ENCODE assay signal across 30 mouse cellular contexts in the genomic region with DNA sequence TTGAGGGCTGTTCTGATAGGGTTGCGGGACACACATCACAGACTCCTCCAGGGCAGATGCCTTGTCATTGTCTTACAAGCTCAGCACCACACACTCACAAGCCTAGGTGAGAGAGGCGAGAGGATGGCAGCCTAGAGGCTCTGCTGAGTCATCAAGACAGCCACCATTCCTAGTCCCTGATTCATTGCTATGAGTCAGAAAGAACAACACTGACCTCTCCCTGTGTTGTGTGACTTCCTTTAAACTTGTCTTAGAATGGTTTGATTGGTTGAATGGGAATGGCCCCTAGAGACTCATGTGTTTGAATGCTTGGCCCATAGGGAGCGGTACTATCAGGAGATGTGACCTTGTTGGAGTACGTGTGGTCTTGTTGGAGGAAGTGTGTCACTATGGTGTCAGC. TPM values are rescaled to one million over a fixed set of nuclear protein-coding genes. Genes with fewer than 3 reads are reported as not detected.
A peak's percentile ranks its signal among the peaks of the same experiment; 100 is the strongest.
DNase-seq lines count a peak whose midpoint lies in the region; ATAC-seq and TF ChIP-seq lines count a peak whose summit lies in the region.
"Had no signal": no experiment of that assay in that cellular context is flagged by ENCODE, and none has a peak within 500 bp of the region (broad histone marks: within the 10 kb centered on the region; RNA-seq: fewer than 3 reads in every experiment).

No protein-coding gene starts in this region.

- ATAC-seq in kidney, embryonic 14.5 days (ENCODE audit: low FRiP score, low TSS enrichment) = no peak
- ATAC-seq: hindbrain, embryonic 16.5 days had no signal

- H3K27me3 ChIP-seq in kidney, embryonic 14.5 days (ENCODE audit: control insufficient read depth, insufficient read depth, low read length) = no peaks in the 10 kb centered on the region
- H3K27me3 ChIP-seq: embryonic facial prominence, embryonic 13.5 days; forebrain, embryonic 12.5 days; limb, embryonic 12.5 days; liver, embryonic 15.5 days; stomach, embryonic 15.5 days had no signal

- no peak overlapping the region for H3K4me3 ChIP-seq in ES-E14 (ENCODE audit: insufficient read depth in 1 of 2, low read depth in 1 of 2, low read length in 2 of 2, poor library complexity in 1 of 2, severe bottlenecking in 1 of 2)
- H3K4me3 ChIP-seq in embryonic fibroblast, embryonic 13.5 days (ENCODE audit: insufficient read depth, low read length) = no peak overlapping the region
- no peak overlapping the region for H3K4me3 ChIP-seq in kidney, embryonic 14.5 days (ENCODE audit: low read length)
- H3K4me3 ChIP-seq: embryonic facial prominence, embryonic 13.5 days; forebrain, embryonic 12.5 days; limb, embryonic 12.5 days; liver, embryonic 15.5 days; stomach, embryonic 15.5 days had no signal

- H3K4me2 ChIP-seq in kidney, embryonic 14.5 days (replicated peaks; ENCODE audit: low read depth, low read length) = no peak overlapping the region
- H3K4me2 ChIP-seq: embryonic facial prominence, embryonic 13.5 days; forebrain, embryonic 12.5 days; limb, embryonic 12.5 days; liver, embryonic 15.5 days; lung, embryonic 14.5 days; stomach, embryonic 15.5 days had no signal

- TF ChIP-seq CTCF in embryonic fibroblast, embryonic 13.5 days (IDR thresholded peaks at IDR 0.05; ENCODE audit: borderline replicate concordance, insufficient read depth, low read length) = no peak

- no peak for TF ChIP-seq POLR2A in embryonic fibroblast, embryonic 13.5 days (IDR thresholded peaks at IDR 0.05; ENCODE audit: low read depth, low read length)

- DNase-seq in adrenal gland, postnatal 14 days = peak; percentile 26
- DNase-seq in adrenal gland, postnatal 25 days = no peak
- DNase-seq in 3134 (ENCODE audit: extremely low read depth, insufficient read length, low spot score) = peak; percentile 62
- DNase-seq in ES-E14 (ENCODE audit: low read depth, low spot score) = no peak
- DNase-seq in cerebellum, postnatal 36 days = no peak
- DNase-seq in kidney, postnatal 10 days = no peak
- DNase-seq: adrenal gland, adult 8-10 months; cerebellum, adult 2 months; embryo, embryonic 11 days; gastrocnemius, postnatal 10 days; heart, postnatal 14 days; kidney, adult 18-20 months; lung, embryonic 14.5 days; lung, postnatal 14 days; midbrain, embryonic 14.5 days; right cerebral cortex, postnatal 25 days; thymus, adult 2 months; thymus, postnatal 4 days had no signal

- in situ Hi-C loops in ES-E14 (cut with MboI; ENCODE audit: low sequenced_read_pairs in 2 of 2, unreplicated experiment in 2 of 2) = no loop called here

- no peaks in the 10 kb centered on the region for H3K9me3 ChIP-seq in ES-E14 (ENCODE audit: control insufficient read depth, insufficient read depth, low read depth, low read length)
- H3K9me3 ChIP-seq in kidney, embryonic 14.5 days (ENCODE audit: control insufficient read depth, low read length) = no peaks in the 10 kb centered on the region
- H3K9me3 ChIP-seq: embryonic facial prominence, embryonic 13.5 days; forebrain, embryonic 12.5 days; limb, embryonic 12.5 days; liver, embryonic 15.5 days; stomach, embryonic 15.5 days had no signal

- no peak overlapping the region for H3K27ac ChIP-seq in ES-E14 (ENCODE audit: insufficient read depth, low read depth, low read length, poor library complexity, severe bottlenecking)
- H3K27ac ChIP-seq in embryonic fibroblast, embryonic 13.5 days (ENCODE audit: insufficient read depth, low read length) = peak overlapping the region; percentile 0; the same call in 1 of the 2 replicates
- H3K27ac ChIP-seq in kidney, embryonic 14.5 days (ENCODE audit: low read depth, low read length) = no peak overlapping the region
- H3K27ac ChIP-seq: embryonic facial prominence, embryonic 13.5 days; forebrain, embryonic 12.5 days; kidney, postnatal 0 days; limb, embryonic 12.5 days; liver, embryonic 15.5 days; stomach, embryonic 15.5 days had no signal

- no peaks in the 10 kb centered on the region for H3K36me3 ChIP-seq in ES-E14 (ENCODE audit: control insufficient read depth, insufficient read depth, low read length, poor library complexity, severe bottlenecking)
- H3K36me3 ChIP-seq in kidney, embryonic 14.5 days (ENCODE audit: control insufficient read depth, insufficient read depth, low read length) = no peaks in the 10 kb centered on the region
- H3K36me3 ChIP-seq: embryonic facial prominence, embryonic 13.5 days; forebrain, embryonic 12.5 days; G1E; limb, embryonic 12.5 days; liver, embryonic 15.5 days; stomach, embryonic 15.5 days had no signal

- 70% methylated on average over 4 of the region's 4 CpGs for WGBS in kidney, embryonic 14.5 days

- H3K4me1 ChIP-seq in ES-E14 (ENCODE audit: control insufficient read depth in 2 of 2, insufficient read depth in 2 of 2, low read length in 2 of 2, poor library complexity in 1 of 2) = no peaks in the 10 kb centered on the region
- H3K4me1 ChIP-seq in embryonic fibroblast, embryonic 13.5 days (ENCODE audit: control insufficient read depth, insufficient read depth, low read length) = peaks cover 4% of the 10 kb centered on the region; the same call in 1 of the 2 replicates
- no peaks in the 10 kb centered on the region for H3K4me1 ChIP-seq in kidney, embryonic 14.5 days (ENCODE audit: control insufficient read depth, insufficient read depth, low read length)
- H3K4me1 ChIP-seq: embryonic facial prominence, embryonic 13.5 days; forebrain, embryonic 12.5 days; limb, embryonic 12.5 days; liver, embryonic 15.5 days; stomach, embryonic 15.5 days had no signal

- no peak overlapping the region for H3K9ac ChIP-seq in ES-E14 (ENCODE audit: insufficient read depth, low read depth, low read length, poor library complexity, severe bottlenecking)
- no peak overlapping the region for H3K9ac ChIP-seq in kidney, embryonic 14.5 days (ENCODE audit: low read depth, low read length)
- H3K9ac ChIP-seq: embryonic facial prominence, embryonic 13.5 days; forebrain, embryonic 12.5 days; limb, embryonic 12.5 days; liver, embryonic 15.5 days; lung, embryonic 14.5 days; stomach, embryonic 15.5 days had no signal

TF ChIP-seq in ES-E14, 5 proteins besides CTCF, POLR2A, EP300 and RAD21:
- TF ChIP-seq MAFK (IDR thresholded peaks at IDR 0.05; ENCODE audit: insufficient read depth, low read depth, low read length) = 0 out of 2 replicates have a peak, but pooled peaks have one; percentile 43
- TF ChIP-seq ZC3H11A (IDR thresholded peaks at IDR 0.05; ENCODE audit: borderline replicate concordance, low read depth, low read length) = no peak

RNA-seq across cellular contexts. Expression of a gene that starts 20.7 kb away (rescaled TPM):
- 9.3 and 9.8 TPM in 2 replicates for total RNA-seq in adrenal gland, postnatal 14 days (2021)
- 4.8 and 8.6 TPM in 2 replicates for total RNA-seq in adrenal gland, postnatal 25 days (2021)
- 0.37 and 1.9 TPM in 2 replicates for total RNA-seq in ES-E14 (2012; rRNA removed)
- 0.16 and 0.57 TPM in 2 replicates for polyA plus RNA-seq in embryonic fibroblast, embryonic 13.5 days (2011; ENCODE audit: insufficient read length, low read depth, missing spikeins)
- polyA plus RNA-seq in kidney, embryonic 14.5 days (2014; fragmentation: Nextera tagmentation; extraction: Ambion mirVana) = 0.36 and 0.38 TPM in 2 replicates
- total RNA-seq: liver, adult 2 months; monocyte, adult 5-6 weeks had no signal
- polyA plus RNA-seq: G1E; liver, adult 2 months had no signal

Comparison
In these comparisons a context has a peak if more than half of its experiments do, and no peak if none do; other contexts are left out.
1. DNase-seq: peak in adrenal gland, postnatal 14 days (single experiment) and 3134 (single experiment); none in adrenal gland, postnatal 25 days (single experiment), ES-E14 (single experiment), cerebellum, postnatal 36 days (0 of 2) and kidney, postnatal 10 days (single experiment).